In genomic region chr5:148789147-148789566, GRCm38 (mm10) we compare ENCODE assay signal across 10 mouse cellular contexts.
A peak's percentile ranks its signal among the peaks of the same experiment; 100 is the strongest.
DNase-seq lines count a peak whose midpoint lies in the region; ATAC-seq and TF ChIP-seq lines count a peak whose summit lies in the region.
"Had no signal": no experiment of that assay in that cellular context is flagged by ENCODE, and none has a peak within 500 bp of the region (broad histone marks: within the 10 kb centered on the region; RNA-seq: fewer than 3 reads in every experiment).

No protein-coding gene starts in this region.

- peak overlapping the region; percentile 49; the same call in 1 of the 2 replicates for H3K27ac ChIP-seq in neural tube, embryonic 13.5 days (replicated peaks)
- no peak overlapping the region for H3K27ac ChIP-seq in forebrain, postnatal 0 days (ENCODE audit: low read depth, low read length)
- peak overlapping the region; percentile 12; the same call in 1 of the 2 replicates for H3K27ac ChIP-seq in limb, embryonic 11.5 days (replicated peaks; ENCODE audit: low read depth, low read length)
- H3K27ac ChIP-seq in hindbrain, embryonic 13.5 days, result no peak overlapping the region
- H3K27ac ChIP-seq: hindbrain, embryonic 14.5 days had no signal

- no peak for ATAC-seq in neural tube, embryonic 13.5 days (ENCODE audit: low read depth)
- peak; percentile 64; the same call in 1 of the 2 replicates for ATAC-seq in forebrain, postnatal 0 days
- peak; percentile 42; the same call in 1 of the 2 replicates for ATAC-seq in limb, embryonic 11.5 days (ENCODE audit: insufficient number of reproducible peaks, low FRiP score, low TSS enrichment, low read depth)
- no peak for ATAC-seq in erythroid progenitor cell, adult 5-6 weeks (replicated peaks; ENCODE audit: low FRiP score, poor library complexity, severe bottlenecking)
- no peak for ATAC-seq in hindbrain, embryonic 13.5 days (ENCODE audit: low FRiP score)

- no peak overlapping the region for H3K9ac ChIP-seq in neural tube, embryonic 13.5 days
- no peak overlapping the region for H3K9ac ChIP-seq in forebrain, postnatal 0 days
- H3K9ac ChIP-seq in limb, embryonic 11.5 days (ENCODE audit: low read length), result no peak overlapping the region
- no peak overlapping the region for H3K9ac ChIP-seq in hindbrain, embryonic 13.5 days
- H3K9ac ChIP-seq: hindbrain, embryonic 14.5 days had no signal

- 43% methylated on average over 6 of the region's 6 CpGs for WGBS in neural tube, embryonic 13.5 days
- WGBS in forebrain, postnatal 0 days, result 42% methylated on average over 6 of the region's 6 CpGs
- 14% methylated on average over 6 of the region's 6 CpGs for WGBS in limb, embryonic 11.5 days
- WGBS in hindbrain, embryonic 13.5 days, result 38% methylated on average over 6 of the region's 6 CpGs

- H3K4me2 ChIP-seq in neural tube, embryonic 13.5 days, result no peak overlapping the region
- H3K4me2 ChIP-seq in forebrain, postnatal 0 days (ENCODE audit: low read depth), result no peak overlapping the region
- H3K4me2 ChIP-seq in limb, embryonic 11.5 days (ENCODE audit: low read depth, severe bottlenecking), result no peak overlapping the region
- H3K4me2 ChIP-seq in hindbrain, embryonic 13.5 days, result no peak overlapping the region
- H3K4me2 ChIP-seq: hindbrain, embryonic 14.5 days had no signal

- DNase-seq in neural tube, embryonic 10.5 days (ENCODE audit: extremely low spot score, low spot score), result no peak
- DNase-seq in forebrain, postnatal 0 days, result no peak
- DNase-seq in limb, embryonic 11.5 days (ENCODE audit: low spot score), result peak; percentile 66
- peak; percentile 28 for DNase-seq in yolk sac, embryonic 10.5 days (ENCODE audit: low spot score)
- no peak for DNase-seq in left cerebral cortex, adult 8-10 months (ENCODE audit: low spot score in 2 of 2)
- DNase-seq: midbrain, embryonic 14.5 days had no signal

- no peaks in the 10 kb centered on the region for H3K9me3 ChIP-seq in neural tube, embryonic 13.5 days
- H3K9me3 ChIP-seq in forebrain, postnatal 0 days (ENCODE audit: low read length), result no peaks in the 10 kb centered on the region
- no peaks in the 10 kb centered on the region for H3K9me3 ChIP-seq in limb, embryonic 11.5 days (ENCODE audit: control insufficient read depth, low read length)
- H3K9me3 ChIP-seq in hindbrain, embryonic 13.5 days, result no peaks in the 10 kb centered on the region

- no peaks in the 10 kb centered on the region for H3K27me3 ChIP-seq in neural tube, embryonic 13.5 days
- no peaks in the 10 kb centered on the region for H3K27me3 ChIP-seq in forebrain, postnatal 0 days (ENCODE audit: insufficient read depth, low read length)
- H3K27me3 ChIP-seq in limb, embryonic 11.5 days (ENCODE audit: control insufficient read depth, insufficient read depth, low read length), result no peaks in the 10 kb centered on the region
- 0 out of 2 replicates have a peak, but pooled peaks cover 10% of the 10 kb centered on the region for H3K27me3 ChIP-seq in hindbrain, embryonic 13.5 days

- no peak overlapping the region for H3K4me3 ChIP-seq in neural tube, embryonic 13.5 days
- no peak overlapping the region for H3K4me3 ChIP-seq in forebrain, postnatal 0 days (ENCODE audit: low read depth, low read length)
- no peak overlapping the region for H3K4me3 ChIP-seq in limb, embryonic 11.5 days (ENCODE audit: low read depth, low read length)
- H3K4me3 ChIP-seq in hindbrain, embryonic 13.5 days, result no peak overlapping the region

- H3K36me3 ChIP-seq in neural tube, embryonic 13.5 days, result no peaks in the 10 kb centered on the region
- H3K36me3 ChIP-seq in forebrain, postnatal 0 days (ENCODE audit: insufficient read depth), result no peaks in the 10 kb centered on the region
- no peaks in the 10 kb centered on the region for H3K36me3 ChIP-seq in limb, embryonic 11.5 days (ENCODE audit: control insufficient read depth, insufficient read depth, low read length)
- no peaks in the 10 kb centered on the region for H3K36me3 ChIP-seq in hindbrain, embryonic 13.5 days

- no peak for TF ChIP-seq CTCF in forebrain, postnatal 0 days (IDR thresholded peaks at IDR 0.05; ENCODE audit: low read depth)

- H3K4me1 ChIP-seq in neural tube, embryonic 13.5 days (replicated peaks), result peaks cover 32% of the 10 kb centered on the region
- peaks cover 7% of the 10 kb centered on the region for H3K4me1 ChIP-seq in forebrain, postnatal 0 days (ENCODE audit: insufficient read depth)
- peaks cover 10% of the 10 kb centered on the region; the same call in 1 of the 2 replicates for H3K4me1 ChIP-seq in limb, embryonic 11.5 days (ENCODE audit: control insufficient read depth, insufficient read depth, low read length)
- H3K4me1 ChIP-seq in hindbrain, embryonic 13.5 days (replicated peaks), result peaks cover 35% of the 10 kb centered on the region

Comparison
In these comparisons a context has a peak if more than half of its experiments do, and no peak if none do; other contexts are left out.
1. ATAC-seq: peak in forebrain, postnatal 0 days (single experiment) and limb, embryonic 11.5 days (single experiment); none in neural tube, embryonic 13.5 days (single experiment), erythroid progenitor cell, adult 5-6 weeks (single experiment) and hindbrain, embryonic 13.5 days (single experiment).
2. H3K27ac ChIP-seq: peak in neural tube, embryonic 13.5 days (single experiment) and limb, embryonic 11.5 days (single experiment); none in forebrain, postnatal 0 days (single experiment) and hindbrain, embryonic 13.5 days (single experiment).
3. DNase-seq: peak in limb, embryonic 11.5 days (single experiment) and yolk sac, embryonic 10.5 days (single experiment); none in neural tube, embryonic 10.5 days (single experiment), forebrain, postnatal 0 days (single experiment) and left cerebral cortex, adult 8-10 months (0 of 2).